Mouse (Mus musculus) NIH3T3 (cell line): ENCODE data around the gene Pax7.

Experiments used
- DNase-seq: peaks from one replicate; pipeline ENCODE4 v3.0.0-alpha.2; 2012; ENCODE audit warnings: low read depth

The Pax7 gene

DNA sequence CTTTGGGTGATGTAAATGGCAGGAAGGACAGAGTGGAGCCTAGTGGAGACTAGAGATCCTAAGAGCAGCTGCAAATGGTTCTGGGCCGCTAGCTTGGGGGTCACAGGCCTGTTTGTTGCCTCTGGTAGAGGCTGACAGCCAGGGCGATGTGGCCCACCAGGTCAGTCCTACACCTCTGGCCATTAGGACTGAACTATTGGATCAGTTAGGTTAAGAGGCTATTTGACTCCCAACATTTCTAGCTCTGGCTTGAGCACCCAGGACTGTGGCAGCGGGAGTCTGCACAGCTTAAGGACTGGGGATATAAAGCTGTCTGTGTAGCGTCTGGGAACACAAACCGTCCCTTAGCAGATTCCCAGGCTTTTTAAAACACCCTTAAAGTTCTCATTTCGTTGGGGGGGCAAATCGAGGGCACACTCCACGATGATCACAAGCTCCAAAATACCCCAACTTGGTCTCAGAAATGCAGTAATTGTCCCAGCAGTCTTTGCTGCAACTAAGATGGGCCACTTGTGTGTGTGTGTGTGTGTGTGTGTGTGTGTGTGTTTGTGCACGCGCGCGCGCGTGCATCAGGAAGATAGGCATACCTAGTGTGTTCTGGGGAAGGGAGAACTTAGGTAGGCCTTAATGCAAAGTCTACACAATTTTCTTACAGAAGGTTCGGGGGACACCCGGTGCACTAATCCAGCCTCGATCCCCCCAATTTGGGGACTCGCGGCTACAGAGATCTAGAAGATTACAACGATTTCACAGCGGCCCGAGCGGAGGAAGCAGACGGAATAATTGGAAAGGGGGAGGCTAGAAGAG, 2.5 kb downstream of the Pax7 start:
- no peak for DNase-seq

DNA sequence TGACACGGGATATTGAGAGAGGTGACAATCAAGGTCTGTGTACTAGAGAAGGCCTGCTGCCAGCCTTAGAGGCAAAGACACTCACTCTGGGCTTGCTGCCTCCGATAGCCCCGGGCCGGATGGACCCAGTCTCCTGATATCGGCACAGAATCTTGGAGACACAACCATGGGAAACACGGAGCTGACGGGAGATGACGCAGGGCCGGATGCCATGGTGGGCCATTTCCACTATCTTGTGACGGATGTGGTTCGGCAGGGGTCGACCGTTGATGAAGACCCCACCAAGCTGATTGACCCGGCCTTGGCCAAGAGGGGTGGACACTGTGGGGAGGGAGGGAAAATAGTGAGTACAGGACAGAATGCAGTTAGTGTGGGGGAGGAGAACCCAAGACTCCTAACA, 3.3 kb downstream of the Pax7 start:
- DNase-seq: no peak

GRCm38 (mm10) chr4:139828871-139829590, 4.3 kb downstream of the Pax7 start:
- no peak for DNase-seq

GRCm38 (mm10) chr4:139828283-139828678, 5.0 kb downstream of the Pax7 start:
- DNase-seq: no peak

DNA sequence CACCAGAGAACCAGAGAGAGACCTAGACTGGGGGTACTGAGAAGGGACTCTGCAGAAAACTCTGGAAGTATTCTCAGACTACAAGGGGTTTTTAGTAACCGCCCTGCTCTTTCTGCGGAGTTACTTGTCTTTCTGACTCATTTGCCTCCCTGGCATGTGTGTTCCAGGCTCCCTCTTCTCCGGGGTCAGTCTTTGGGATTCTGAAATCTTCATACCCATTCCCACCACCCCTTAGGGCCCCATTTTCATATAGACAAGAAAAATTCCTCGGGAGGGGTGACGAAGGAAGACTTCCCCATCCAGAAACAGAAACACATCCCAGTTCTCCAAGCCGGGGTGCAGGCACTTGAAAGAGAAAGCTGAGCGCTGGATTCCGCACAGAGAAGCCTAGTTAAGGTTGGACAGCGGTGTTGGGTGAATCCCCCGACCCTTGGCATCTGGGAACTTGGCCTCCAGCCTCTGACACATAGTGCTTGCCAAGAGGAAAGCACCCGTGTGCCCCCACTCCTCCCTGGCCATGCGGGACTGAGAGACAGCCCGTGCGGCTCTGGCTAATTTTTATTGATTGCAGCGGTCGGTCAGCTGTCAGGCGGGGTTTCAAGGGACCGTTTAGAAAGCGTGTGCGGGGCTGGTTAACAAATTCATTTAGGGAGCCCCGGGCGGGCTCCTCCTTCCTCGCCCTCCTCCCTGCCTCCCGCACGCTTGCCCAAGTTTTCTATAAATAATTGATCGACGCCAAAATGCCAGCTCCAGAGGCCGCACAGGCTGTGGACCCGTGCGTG, 5.6 kb downstream of the Pax7 start:
- DNase-seq: no peak

DNA sequence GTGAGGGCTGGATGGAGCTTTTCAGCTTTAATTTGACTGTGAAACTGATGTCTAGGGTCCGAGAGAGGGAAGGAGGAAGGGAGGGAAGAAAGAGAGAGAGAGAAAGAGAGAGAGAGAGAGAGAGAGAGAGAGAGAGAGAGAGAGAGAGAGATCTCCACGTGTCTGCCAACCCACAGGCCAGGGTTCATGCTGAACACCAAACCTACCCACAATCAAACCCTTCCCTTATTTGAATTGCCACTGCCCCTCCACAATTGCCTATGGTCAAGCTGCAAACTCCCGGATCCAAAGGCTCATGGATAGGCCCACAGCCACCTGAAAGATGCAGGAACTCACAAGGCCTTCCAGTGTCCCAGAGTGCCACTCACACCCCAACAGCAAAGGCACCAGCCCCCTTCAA, 7.1 kb downstream of the Pax7 start:
- DNase-seq: no peak

DNA sequence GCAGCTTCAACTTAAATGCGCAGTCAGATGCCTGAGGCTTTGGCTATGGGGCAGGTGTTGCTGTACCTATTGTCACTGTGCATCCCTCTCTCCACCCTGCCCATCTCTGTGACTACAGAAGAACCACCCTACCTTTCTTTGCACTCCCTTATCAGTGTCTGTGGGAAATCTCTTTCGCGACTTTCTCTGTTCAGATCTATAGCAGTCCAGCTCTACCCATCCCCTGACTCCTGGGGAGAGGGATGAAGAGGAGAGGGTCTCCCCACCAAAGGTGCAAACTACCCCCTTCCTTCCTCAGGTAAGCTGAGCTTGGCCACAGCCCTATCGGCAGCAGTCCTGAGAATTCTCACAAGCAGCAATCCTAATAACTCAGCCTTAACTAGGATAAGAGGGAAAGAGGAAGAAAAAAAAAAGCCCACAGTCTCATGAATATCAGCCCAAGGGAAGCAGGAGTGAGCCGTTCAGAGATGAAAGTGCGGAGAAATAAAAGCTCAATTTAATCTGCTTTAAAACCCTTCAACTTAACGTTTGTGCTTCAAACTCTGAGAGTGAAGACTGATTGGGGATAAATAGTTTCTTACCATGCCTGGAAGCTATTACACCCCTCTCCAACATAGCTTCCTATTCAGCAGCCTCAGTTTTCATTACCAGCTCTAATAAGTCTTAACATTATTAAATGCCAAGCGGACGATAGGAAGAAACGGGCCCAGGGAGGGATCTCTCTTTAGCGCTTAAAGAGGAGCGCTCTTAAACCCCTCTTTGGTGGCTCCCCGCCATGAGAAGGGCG, 7.8 kb downstream of the Pax7 start:
- no peak for DNase-seq

DNA sequence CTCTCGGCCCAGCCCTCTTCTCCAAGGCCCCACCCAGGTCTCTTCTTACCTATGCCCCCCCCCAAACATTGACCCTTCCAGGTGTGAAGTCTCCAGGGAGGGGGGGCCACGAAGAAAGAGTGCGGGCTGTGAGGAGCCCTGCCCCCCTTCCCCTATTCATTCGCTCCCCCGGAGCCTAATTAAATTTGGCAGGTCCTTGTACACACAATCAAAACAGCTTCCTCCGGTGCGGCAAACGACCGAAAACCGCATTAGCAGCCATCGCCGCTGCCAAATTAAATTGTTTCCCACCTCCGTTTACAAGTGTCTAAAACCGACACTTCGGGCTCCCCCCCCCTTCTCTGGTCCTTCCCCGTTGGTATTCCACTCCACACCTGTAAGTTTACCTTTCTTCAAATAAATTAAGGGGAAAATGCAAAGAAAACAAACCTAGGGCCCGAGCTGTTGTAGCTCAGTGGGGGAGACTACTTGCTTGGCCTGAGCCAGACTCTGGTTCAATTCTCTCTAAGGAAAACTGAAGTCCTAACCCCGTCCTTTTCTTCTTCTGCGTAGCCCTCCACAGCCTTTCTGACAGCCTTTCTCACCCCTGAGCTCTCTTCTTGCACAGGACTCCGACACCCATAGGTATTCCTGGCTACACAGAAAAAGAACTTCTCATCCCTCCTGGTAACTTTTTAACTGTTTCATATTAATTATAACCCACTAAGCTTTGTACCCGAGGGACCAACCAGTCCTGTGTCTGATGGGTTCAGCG, 8.6 kb downstream of the Pax7 start:
- no peak for DNase-seq

DNA sequence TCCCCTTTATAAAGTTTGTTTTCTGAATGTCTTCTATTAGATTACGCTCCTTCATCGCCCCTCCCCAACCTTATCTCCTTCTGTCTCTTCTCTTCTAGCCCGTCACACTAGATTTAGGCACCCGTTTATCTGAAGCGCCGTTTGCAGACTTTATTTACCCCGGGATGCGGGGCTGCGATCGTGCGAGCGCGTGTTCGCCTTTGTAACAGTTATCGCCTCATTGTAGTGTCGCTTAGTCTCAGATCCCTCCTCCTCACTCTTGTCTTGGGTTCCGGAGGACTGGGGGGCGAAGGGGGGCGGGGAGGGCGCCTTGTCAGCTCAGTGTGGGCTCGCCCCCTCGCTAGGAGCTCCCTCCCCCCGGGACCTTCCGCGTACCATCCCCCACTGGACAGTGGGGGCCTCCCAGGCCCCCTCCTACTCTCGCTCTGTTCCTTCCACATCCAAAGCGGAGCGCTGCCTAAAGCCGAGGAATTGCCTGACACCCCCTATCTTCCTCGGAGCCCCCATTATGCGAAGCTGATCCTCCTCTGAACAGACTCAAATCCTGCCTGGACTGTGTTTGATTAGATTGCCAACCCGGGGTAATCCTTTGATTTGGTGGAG, 9.4 kb downstream of the Pax7 start:
- DNase-seq: no peak

GRCm38 (mm10) chr4:139823138-139823869, 10.0 kb downstream of the Pax7 start:
- DNase-seq: no peak

- DNase-seq: no peak
Observed at GRCm38 (mm10) chr4:139822214-139823137, 10.9 kb downstream of the Pax7 start.

DNA sequence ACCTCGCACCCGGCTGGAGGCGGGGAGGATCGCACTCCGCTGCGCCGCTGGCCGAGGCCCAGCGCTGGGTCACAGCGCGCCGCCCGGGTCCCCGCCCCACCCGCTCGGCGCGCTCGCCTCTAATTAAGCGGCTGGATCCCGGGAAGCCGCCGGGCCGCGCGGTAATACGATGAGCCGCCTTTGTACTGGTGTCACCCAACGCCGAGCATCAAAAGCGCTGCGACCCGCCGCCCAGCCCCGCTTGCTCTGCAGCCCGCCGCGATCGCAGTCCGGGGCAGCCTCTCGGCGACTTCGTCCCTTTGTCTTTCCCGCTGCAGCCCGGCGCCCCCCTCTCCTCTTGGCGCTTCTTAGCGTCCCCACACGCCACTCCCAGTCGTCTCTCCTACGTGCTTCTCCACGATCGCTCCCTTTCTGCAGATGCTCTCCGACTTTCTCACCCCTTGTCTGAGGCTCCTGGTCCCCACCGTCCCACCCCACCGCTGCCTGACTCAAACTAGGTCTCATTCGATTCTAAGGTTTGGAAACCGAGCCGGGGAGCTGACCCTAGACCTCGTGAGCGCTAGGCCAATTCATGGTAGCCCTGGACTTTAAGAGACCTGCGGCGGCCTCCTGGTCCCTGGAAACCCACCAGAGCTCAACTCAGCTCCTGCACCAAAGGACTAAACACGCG, 11.7 kb downstream of the Pax7 start:
- DNase-seq: no peak

GRCm38 (mm10) chr4:139821071-139821470, 12.3 kb downstream of the Pax7 start:
- no peak for DNase-seq

- DNase-seq: no peak
Observed at GRCm38 (mm10) chr4:139819411-139820030, 13.8 kb downstream of the Pax7 start.

- no peak for DNase-seq
Observed at GRCm38 (mm10) chr4:139818163-139818562, 15.2 kb downstream of the Pax7 start.

DNA sequence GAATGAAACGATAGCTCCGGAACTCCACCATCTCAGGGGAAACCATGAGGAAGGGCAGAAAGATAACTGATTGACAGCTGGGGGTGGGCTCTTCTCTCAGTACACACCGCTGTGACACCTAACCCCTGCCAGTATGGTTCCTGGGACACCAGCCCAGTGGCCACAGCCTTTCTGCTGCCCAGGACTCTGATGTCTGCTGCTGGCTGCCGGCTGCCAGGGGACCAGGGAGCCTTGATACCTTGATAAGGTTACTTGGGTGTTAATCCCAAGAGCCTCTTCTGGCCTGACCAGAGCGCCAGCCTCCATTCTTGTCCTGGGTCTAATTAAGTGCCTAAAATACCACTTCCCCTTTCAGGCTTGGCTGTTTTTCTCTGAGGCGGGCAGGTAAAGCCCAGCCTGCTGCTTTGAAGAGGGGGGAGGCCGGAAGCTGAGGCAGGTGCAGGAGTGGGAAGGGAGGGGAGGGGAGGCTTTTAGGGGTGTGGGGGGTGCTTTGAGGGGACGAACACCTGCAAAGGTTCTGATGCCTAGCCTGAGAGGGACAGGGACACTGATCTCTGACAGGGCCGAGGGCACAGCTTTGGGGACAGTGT, 19.9 kb downstream of the Pax7 start:
- no peak for DNase-seq

- DNase-seq: no peak
Observed at GRCm38 (mm10) chr4:139811901-139812300, 21.4 kb downstream of the Pax7 start.

- no peak for DNase-seq
Observed at GRCm38 (mm10) chr4:139811475-139811874, 21.9 kb downstream of the Pax7 start.
